27 mouse cellular contexts compared by ENCODE assay signal in genomic region chr11:77355055-77355454, GRCm38 (mm10).
A peak's percentile ranks its signal among the peaks of the same experiment; 100 is the strongest.
DNase-seq lines count a peak whose midpoint lies in the region; ATAC-seq and TF ChIP-seq lines count a peak whose summit lies in the region.
"Had no signal": no experiment of that assay in that cellular context is flagged by ENCODE, and none has a peak within 500 bp of the region (broad histone marks: within the 10 kb centered on the region; RNA-seq: fewer than 3 reads in every experiment).

No protein-coding gene starts in this region.

- in situ Hi-C loops in CH12.LX (cut with MboI; ENCODE audit: low pct_ligation_motif_present, low pct_unique_long_range_greater_than_20kb, low sequenced_read_pairs), result no loop called here

- dilution Hi-C loops in CH12.LX (cut with MboI; ENCODE audit: extremely low pct_ligation_motif_present, extremely low pct_unique_long_range_greater_than_20kb, low sequenced_read_pairs), result no loop called here

- no peak overlapping the region for H3K4me2 ChIP-seq in liver, postnatal 0 days (ENCODE audit: low read depth, low read length)
- H3K4me2 ChIP-seq in liver, embryonic 11.5 days, result no peak overlapping the region
- no peak overlapping the region for H3K4me2 ChIP-seq in CH12.LX (ENCODE audit: insufficient read depth, low read depth, poor library complexity, severe bottlenecking)
- H3K4me2 ChIP-seq: forebrain, embryonic 13.5 days; heart, embryonic 13.5 days; hindbrain, embryonic 12.5 days; hindbrain, embryonic 15.5 days had no signal

- intact Hi-C loops in gastrocnemius, adult 2 months (cut with DNase I), result no loop called here

- no peak for ATAC-seq in liver, postnatal 0 days
- ATAC-seq in liver, embryonic 11.5 days (replicated peaks; ENCODE audit: low FRiP score), result no peak
- ATAC-seq: CD4-positive, CD25-positive, alpha-beta regulatory T cell, adult 4 months; forebrain, embryonic 13.5 days; forebrain, embryonic 16.5 days; Patski had no signal

- no peak for DNase-seq in gastrocnemius, adult 2 months
- DNase-seq in gastrocnemius, postnatal 25 days, result no peak
- DNase-seq in liver, postnatal 0 days, result no peak
- no peak for DNase-seq in liver, embryonic 11.5 days (ENCODE audit: low spot score)
- peak; percentile 28 for DNase-seq in CH12.LX (ENCODE audit: extremely low read depth)
- DNase-seq in embryo, embryonic 9.5 days (ENCODE audit: extremely low spot score), result no peak
- DNase-seq in c-Kit-positive CD71-positive TER-119-positive erythroid progenitor cells, embryonic 14.5 days (ENCODE audit: low spot score), result no peak
- DNase-seq: adrenal gland, postnatal 10 days; adrenal gland, postnatal 36 days; cerebellum, adult 11-12 months; cerebellum, adult 8-10 months; cerebellum, postnatal 10 days; cerebellum, postnatal 36 days; embryo, embryonic 11 days; gastrocnemius, postnatal 14 days; heart, adult 18-20 months; heart, postnatal 14 days had no signal

- 81% methylated on average over 3 of the region's 3 CpGs for WGBS in liver, postnatal 0 days (ENCODE audit: insufficient replicate concordance)
- 79% methylated on average over 3 of the region's 3 CpGs for WGBS in liver, embryonic 11.5 days
- WGBS in small intestine, adult 2 months, result 77% methylated on average over 3 of the region's 3 CpGs

- no peak for TF ChIP-seq RAD21 in CH12.LX (IDR thresholded peaks at IDR 0.05; ENCODE audit: low read depth, low read length)

- H3K4me1 ChIP-seq in liver, postnatal 0 days (ENCODE audit: insufficient read depth), result no peaks in the 10 kb centered on the region
- no peaks in the 10 kb centered on the region for H3K4me1 ChIP-seq in liver, embryonic 11.5 days (replicated peaks; ENCODE audit: control insufficient read depth, insufficient read depth, low read length)
- peaks cover 3 to 11% of the 10 kb centered on the region in 2 experiments for H3K4me1 ChIP-seq in CH12.LX (ENCODE audit: control insufficient read depth in 1 of 2, insufficient read depth in 2 of 2)
- peaks cover 2% of the 10 kb centered on the region; the same call in 1 of the 2 replicates for H3K4me1 ChIP-seq in small intestine, adult 2 months (ENCODE audit: control insufficient read depth, insufficient read depth, insufficient read length, low read length)
- H3K4me1 ChIP-seq: forebrain, embryonic 10.5 days; forebrain, embryonic 13.5 days; hindbrain, embryonic 12.5 days; hindbrain, embryonic 15.5 days had no signal

- no peaks in the 10 kb centered on the region for H3K27me3 ChIP-seq in liver, postnatal 0 days (ENCODE audit: insufficient read depth, low read length)
- H3K27me3 ChIP-seq in liver, embryonic 11.5 days (replicated peaks; ENCODE audit: control insufficient read depth, insufficient read depth, low read length), result no peaks in the 10 kb centered on the region
- no peaks in the 10 kb centered on the region for H3K27me3 ChIP-seq in CH12.LX (replicated peaks)
- H3K27me3 ChIP-seq in small intestine, adult 2 months (ENCODE audit: control insufficient read depth, insufficient read depth, low read length), result no peaks in the 10 kb centered on the region
- H3K27me3 ChIP-seq: forebrain, embryonic 13.5 days; heart, embryonic 13.5 days; hindbrain, embryonic 12.5 days; hindbrain, embryonic 15.5 days; Patski had no signal

- TF ChIP-seq CTCF in gastrocnemius, adult 2 months (IDR thresholded peaks at IDR 0.05), result no peak
- no peak for TF ChIP-seq CTCF in liver, postnatal 0 days (IDR thresholded peaks at IDR 0.05; ENCODE audit: low read depth)
- no peak for TF ChIP-seq CTCF in CH12.LX (conservative IDR thresholded peaks at IDR 0.05 in 1 of 2, IDR thresholded peaks at IDR 0.05 in 1 of 2; ENCODE audit: low read depth in 2 of 2, low read length in 2 of 2)
- TF ChIP-seq CTCF in small intestine, adult 2 months (IDR thresholded peaks at IDR 0.05; ENCODE audit: extremely low read depth, insufficient read length, insufficient replicate concordance, low read depth, low read length), result no peak

- no peak for TF ChIP-seq EP300 in liver, postnatal 0 days (IDR thresholded peaks at IDR 0.05; ENCODE audit: low read depth)
- TF ChIP-seq EP300 in CH12.LX (IDR thresholded peaks at IDR 0.05; ENCODE audit: low read length), result peak; percentile 97

- no peak overlapping the region for H3K9ac ChIP-seq in liver, postnatal 0 days (replicated peaks)
- H3K9ac ChIP-seq in liver, embryonic 11.5 days (ENCODE audit: low read depth, low read length), result no peak overlapping the region
- no peak overlapping the region for H3K9ac ChIP-seq in CH12.LX (ENCODE audit: insufficient read depth, low read depth)
- H3K9ac ChIP-seq: forebrain, embryonic 13.5 days; heart, embryonic 13.5 days; hindbrain, embryonic 12.5 days; hindbrain, embryonic 15.5 days had no signal

- no peaks in the 10 kb centered on the region for H3K36me3 ChIP-seq in liver, postnatal 0 days (replicated peaks; ENCODE audit: insufficient read depth, low read length)
- no peaks in the 10 kb centered on the region for H3K36me3 ChIP-seq in liver, embryonic 11.5 days (ENCODE audit: control insufficient read depth, insufficient read depth, low read length)
- peaks cover 0 to 5% of the 10 kb centered on the region in 2 experiments for H3K36me3 ChIP-seq in CH12.LX (replicated peaks in 1 of 2; ENCODE audit: control insufficient read depth in 1 of 2, insufficient read depth in 1 of 2, low read length in 1 of 2)
- no peaks in the 10 kb centered on the region for H3K36me3 ChIP-seq in small intestine, adult 2 months (ENCODE audit: control insufficient read depth, insufficient read depth, low read length)
- H3K36me3 ChIP-seq: forebrain, embryonic 10.5 days; heart, embryonic 10.5 days; hindbrain, embryonic 12.5 days; hindbrain, embryonic 15.5 days had no signal

- peak overlapping the region; percentile 24; the same call in 1 of the 2 replicates for H3K4me3 ChIP-seq in gastrocnemius, adult 2 months
- H3K4me3 ChIP-seq in liver, postnatal 0 days (ENCODE audit: low read depth, low read length), result no peak overlapping the region
- no peak overlapping the region for H3K4me3 ChIP-seq in liver, embryonic 11.5 days (ENCODE audit: low read depth, low read length)
- no peak overlapping the region for H3K4me3 ChIP-seq in CH12.LX (replicated peaks in 1 of 3; ENCODE audit: low read depth in 2 of 3, low read length in 2 of 3, poor library complexity in 1 of 3)
- no peak overlapping the region for H3K4me3 ChIP-seq in small intestine, adult 2 months (ENCODE audit: low read depth, low read length)
- H3K4me3 ChIP-seq: forebrain, embryonic 10.5 days; forebrain, embryonic 13.5 days; heart, embryonic 10.5 days; heart, embryonic 13.5 days; hindbrain, embryonic 12.5 days; hindbrain, embryonic 15.5 days had no signal

- H3K79me2 ChIP-seq in CH12.LX (replicated peaks; ENCODE audit: control insufficient read depth, extremely low read depth, insufficient read depth, poor library complexity, severe bottlenecking), result no peaks in the 10 kb centered on the region; the same call in none of the 2 replicates

- H3K27ac ChIP-seq in gastrocnemius, adult 2 months, result peak overlapping the region; percentile 59
- peak overlapping the region; percentile 29; the same call in 1 of the 2 replicates for H3K27ac ChIP-seq in liver, postnatal 0 days (ENCODE audit: low read depth)
- H3K27ac ChIP-seq in liver, embryonic 11.5 days (ENCODE audit: low read depth, low read length), result no peak overlapping the region
- no peak overlapping the region for H3K27ac ChIP-seq in CH12.LX (ENCODE audit: insufficient read depth, low read depth)
- peak overlapping the region; percentile 45; the same call in 1 of the 2 replicates for H3K27ac ChIP-seq in small intestine, adult 2 months (ENCODE audit: insufficient read depth, low read depth, low read length)
- H3K27ac ChIP-seq: forebrain, embryonic 10.5 days; forebrain, embryonic 13.5 days; heart, embryonic 10.5 days; heart, embryonic 13.5 days; hindbrain, embryonic 12.5 days; hindbrain, embryonic 15.5 days had no signal

- no peak for TF ChIP-seq POLR2A in CH12.LX (IDR thresholded peaks at IDR 0.05; ENCODE audit: low read depth, low read length)
- TF ChIP-seq POLR2A in small intestine, adult 2 months (IDR thresholded peaks at IDR 0.05; ENCODE audit: low read depth, low read length), result no peak

- H3K9me3 ChIP-seq in liver, postnatal 0 days (ENCODE audit: low read length), result no peaks in the 10 kb centered on the region
- no peaks in the 10 kb centered on the region for H3K9me3 ChIP-seq in liver, embryonic 11.5 days (ENCODE audit: control insufficient read depth, low read length)
- no peaks in the 10 kb centered on the region for H3K9me3 ChIP-seq in CH12.LX (replicated peaks; ENCODE audit: low read length)
- H3K9me3 ChIP-seq: forebrain, embryonic 10.5 days; forebrain, embryonic 13.5 days; heart, embryonic 10.5 days; heart, embryonic 13.5 days; hindbrain, embryonic 12.5 days; hindbrain, embryonic 15.5 days had no signal

TF ChIP-seq in CH12.LX, 34 proteins besides CTCF, POLR2A, EP300 and RAD21 (continues in another document):
- TF ChIP-seq BHLHE40 (IDR thresholded peaks at IDR 0.05; ENCODE audit: low read depth, low read length) (0 out of 2 replicates have a peak, but pooled peaks have one; percentile 10), SMC3 (IDR thresholded peaks at IDR 0.05; ENCODE audit: low read depth, low read length) (no peak), ZNF384 (IDR thresholded peaks at IDR 0.05; ENCODE audit: low read depth, low read length) (peak; percentile 80), ZMIZ1 (IDR thresholded peaks at IDR 0.05; ENCODE audit: low read depth, low read length) (no peak), IRF4 (IDR thresholded peaks at IDR 0.05; ENCODE audit: low read depth, low read length) (peak; percentile 97), NRF1 (IDR thresholded peaks at IDR 0.05; ENCODE audit: low read depth, low read length) (no peak), JUND (conservative IDR thresholded peaks at IDR 0.05; ENCODE audit: low read depth, low read length) (no peak; the same call in 1 of the 2 replicates), GABPA (IDR thresholded peaks at IDR 0.05; ENCODE audit: insufficient replicate concordance, low read depth, low read length) (no peak), MAZ (IDR thresholded peaks at IDR 0.05; ENCODE audit: low read depth, low read length) (no peak), USF2 (conservative IDR thresholded peaks at IDR 0.05; ENCODE audit: low read depth, low read length) (no peak), MYC (IDR thresholded peaks at IDR 0.05; ENCODE audit: low read depth, low read length) (0 out of 2 replicates have a peak, but pooled peaks have one; percentile 51), UBTF (IDR thresholded peaks at IDR 0.05; ENCODE audit: low read depth, low read length) (no peak), POLR2AphosphoS2 (IDR thresholded peaks at IDR 0.05; ENCODE audit: low read depth, low read length) (no peak), KAT2A (IDR thresholded peaks at IDR 0.05; ENCODE audit: insufficient replicate concordance, low read length) (no peak), PAX5 (IDR thresholded peaks at IDR 0.05; ENCODE audit: low read length) (no peak), E2F4 (IDR thresholded peaks at IDR 0.05; ENCODE audit: insufficient replicate concordance, low read depth, low read length) (no peak), CHD2 (IDR thresholded peaks at IDR 0.05; ENCODE audit: low read length) (no peak), ZC3H11A (IDR thresholded peaks at IDR 0.05; ENCODE audit: low read depth, low read length) (no peak), MEF2A (IDR thresholded peaks at IDR 0.05; ENCODE audit: borderline replicate concordance, low read depth, low read length) (0 out of 2 replicates have a peak, but pooled peaks have one; percentile 54)

Comparison
In these comparisons a context has a peak if more than half of its experiments do, and no peak if none do; other contexts are left out.
1. H3K27ac ChIP-seq: peak in gastrocnemius, adult 2 months (single experiment), liver, postnatal 0 days (single experiment) and small intestine, adult 2 months (single experiment); none in liver, embryonic 11.5 days (single experiment) and CH12.LX (single experiment).